ENCODE assay signal across 22 mouse cellular contexts in the genomic region with DNA sequence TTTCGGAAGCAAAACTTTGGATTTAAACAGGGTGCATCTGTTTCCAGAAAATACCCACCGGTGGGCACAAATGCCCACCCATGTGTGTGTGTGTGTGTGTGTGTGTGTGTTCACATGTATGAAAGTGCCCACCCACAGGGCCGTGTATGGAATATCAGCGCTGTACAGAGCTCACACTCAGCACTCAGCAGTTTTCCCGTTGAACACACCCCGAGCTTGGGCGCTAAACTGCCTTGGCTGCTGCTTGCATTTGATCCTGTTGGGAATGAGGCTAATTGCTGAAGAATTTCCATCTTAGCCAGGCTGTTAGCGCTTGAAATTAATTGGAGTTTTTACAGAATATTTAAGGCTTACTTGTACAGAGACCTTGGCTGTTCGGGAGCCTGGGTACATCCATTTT.
DNase-seq lines count a peak whose midpoint lies in the region; ATAC-seq lines count a peak whose summit lies in the region.
"Had no signal": no experiment of that assay in that cellular context is flagged by ENCODE, and none has a peak within 500 bp of the region (broad histone marks: within the 10 kb centered on the region; RNA-seq: fewer than 3 reads in every experiment).

No protein-coding gene starts in this region.

- H3K27me3 ChIP-seq in forebrain, embryonic 11.5 days (ENCODE audit: control insufficient read depth, insufficient read depth, low read length) = no peaks in the 10 kb centered on the region
- no peaks in the 10 kb centered on the region for H3K27me3 ChIP-seq in forebrain, embryonic 10.5 days (ENCODE audit: poor library complexity, severe bottlenecking)
- H3K27me3 ChIP-seq in midbrain, embryonic 11.5 days (ENCODE audit: control insufficient read depth, insufficient read depth, low read length) = no peaks in the 10 kb centered on the region
- H3K27me3 ChIP-seq in midbrain, embryonic 10.5 days (ENCODE audit: low read depth, poor library complexity, severe bottlenecking) = no peaks in the 10 kb centered on the region
- H3K27me3 ChIP-seq in forebrain, embryonic 16.5 days (replicated peaks; ENCODE audit: control insufficient read depth, insufficient read depth, low read length) = no peaks in the 10 kb centered on the region
- no peaks in the 10 kb centered on the region for H3K27me3 ChIP-seq in midbrain, embryonic 16.5 days (ENCODE audit: control insufficient read depth, insufficient read depth, low read depth, low read length)
- H3K27me3 ChIP-seq: embryonic facial prominence, embryonic 13.5 days; megakaryocyte, embryonic 14.5 days had no signal

- H3K4me2 ChIP-seq in forebrain, embryonic 11.5 days (ENCODE audit: low read depth, low read length, severe bottlenecking) = no peak overlapping the region
- no peak overlapping the region for H3K4me2 ChIP-seq in midbrain, embryonic 11.5 days
- peak overlapping the region; percentile 26 for H3K4me2 ChIP-seq in forebrain, embryonic 16.5 days (ENCODE audit: low read length)
- no peak overlapping the region for H3K4me2 ChIP-seq in midbrain, embryonic 16.5 days (ENCODE audit: low read length)
- H3K4me2 ChIP-seq: embryonic facial prominence, embryonic 13.5 days; heart, embryonic 11.5 days had no signal

- H3K36me3 ChIP-seq in forebrain, embryonic 11.5 days (ENCODE audit: control insufficient read depth, insufficient read depth, low read length) = no peaks in the 10 kb centered on the region
- no peaks in the 10 kb centered on the region for H3K36me3 ChIP-seq in forebrain, embryonic 10.5 days (replicated peaks)
- H3K36me3 ChIP-seq in midbrain, embryonic 11.5 days (ENCODE audit: control insufficient read depth, insufficient read depth, low read length) = no peaks in the 10 kb centered on the region
- no peaks in the 10 kb centered on the region for H3K36me3 ChIP-seq in midbrain, embryonic 10.5 days
- H3K36me3 ChIP-seq in forebrain, embryonic 16.5 days (ENCODE audit: control insufficient read depth, insufficient read depth) = no peaks in the 10 kb centered on the region
- no peaks in the 10 kb centered on the region for H3K36me3 ChIP-seq in midbrain, embryonic 16.5 days (ENCODE audit: control insufficient read depth, insufficient read depth, low read length)
- H3K36me3 ChIP-seq: embryonic facial prominence, embryonic 13.5 days had no signal

- DNase-seq in forebrain, embryonic 11.5 days (ENCODE audit: low spot score) = peak; percentile 58
- no peak for DNase-seq in forebrain, embryonic 10.5 days (ENCODE audit: extremely low spot score, low spot score)
- DNase-seq in midbrain, embryonic 11.5 days (ENCODE audit: low spot score, missing footprints) = peak; percentile 81
- DNase-seq in midbrain, embryonic 10.5 days (ENCODE audit: low spot score) = no peak
- no peak for DNase-seq in adipocyte (ENCODE audit: low spot score)
- DNase-seq in adrenal gland, postnatal 14 days = no peak
- DNase-seq: cerebellum, adult 8-10 months; heart, postnatal 10 days; kidney, adult 2 months; kidney, postnatal 10 days; layer of hippocampus, postnatal 36 days; right cerebral cortex, postnatal 4 days; thymus, postnatal 14 days had no signal

- peak; percentile 26; the same call in 1 of the 2 replicates for ATAC-seq in forebrain, embryonic 11.5 days (replicated peaks; ENCODE audit: low FRiP score)
- ATAC-seq in midbrain, embryonic 11.5 days (ENCODE audit: low FRiP score) = no peak
- peak; percentile 83 for ATAC-seq in forebrain, embryonic 16.5 days
- peak; percentile 61 for ATAC-seq in midbrain, embryonic 16.5 days
- ATAC-seq: inflammation-experienced regulatory T-cells, adult 6 months had no signal

- H3K4me3 ChIP-seq in forebrain, embryonic 11.5 days (ENCODE audit: low read depth, low read length) = no peak overlapping the region
- no peak overlapping the region for H3K4me3 ChIP-seq in forebrain, embryonic 10.5 days
- no peak overlapping the region for H3K4me3 ChIP-seq in midbrain, embryonic 11.5 days (ENCODE audit: low read depth, low read length)
- H3K4me3 ChIP-seq in midbrain, embryonic 10.5 days = no peak overlapping the region
- H3K4me3 ChIP-seq in forebrain, embryonic 16.5 days (replicated peaks; ENCODE audit: low read length) = no peak overlapping the region
- H3K4me3 ChIP-seq in midbrain, embryonic 16.5 days (ENCODE audit: low read depth, low read length) = no peak overlapping the region
- H3K4me3 ChIP-seq: embryonic facial prominence, embryonic 13.5 days; megakaryocyte, embryonic 14.5 days; myocyte had no signal

- H3K27ac ChIP-seq in forebrain, embryonic 11.5 days (ENCODE audit: low read depth, low read length) = no peak overlapping the region
- H3K27ac ChIP-seq in forebrain, embryonic 10.5 days = no peak overlapping the region
- no peak overlapping the region for H3K27ac ChIP-seq in midbrain, embryonic 11.5 days (ENCODE audit: low read depth, low read length)
- H3K27ac ChIP-seq in midbrain, embryonic 10.5 days (replicated peaks) = no peak overlapping the region
- no peak overlapping the region; the same call in 1 of the 2 replicates for H3K27ac ChIP-seq in forebrain, embryonic 16.5 days (ENCODE audit: low read length)
- H3K27ac ChIP-seq in midbrain, embryonic 16.5 days (ENCODE audit: low read length) = no peak overlapping the region
- H3K27ac ChIP-seq: embryonic facial prominence, embryonic 13.5 days; stomach, postnatal 0 days had no signal

- WGBS in forebrain, embryonic 11.5 days = 76% methylated on average over 9 of the region's 9 CpGs
- 80% methylated on average over 9 of the region's 9 CpGs for WGBS in forebrain, embryonic 10.5 days
- 90% methylated on average over 9 of the region's 9 CpGs for WGBS in midbrain, embryonic 11.5 days
- 90% methylated on average over 9 of the region's 9 CpGs for WGBS in midbrain, embryonic 10.5 days
- WGBS in forebrain, embryonic 16.5 days = 40% methylated on average over 9 of the region's 9 CpGs
- 75% methylated on average over 9 of the region's 9 CpGs for WGBS in midbrain, embryonic 16.5 days

- H3K9me3 ChIP-seq in forebrain, embryonic 11.5 days (ENCODE audit: control insufficient read depth, low read length) = no peaks in the 10 kb centered on the region
- H3K9me3 ChIP-seq in forebrain, embryonic 10.5 days = no peaks in the 10 kb centered on the region
- no peaks in the 10 kb centered on the region for H3K9me3 ChIP-seq in midbrain, embryonic 11.5 days (ENCODE audit: control insufficient read depth, low read length)
- no peaks in the 10 kb centered on the region for H3K9me3 ChIP-seq in midbrain, embryonic 10.5 days (replicated peaks)
- no peaks in the 10 kb centered on the region for H3K9me3 ChIP-seq in forebrain, embryonic 16.5 days (ENCODE audit: control insufficient read depth, low read length)
- no peaks in the 10 kb centered on the region for H3K9me3 ChIP-seq in midbrain, embryonic 16.5 days (replicated peaks; ENCODE audit: control insufficient read depth, low read length, poor library complexity, severe bottlenecking)
- H3K9me3 ChIP-seq: embryonic facial prominence, embryonic 13.5 days had no signal

- no peak overlapping the region for H3K9ac ChIP-seq in forebrain, embryonic 11.5 days (ENCODE audit: low read length)
- H3K9ac ChIP-seq in midbrain, embryonic 11.5 days (ENCODE audit: low read length) = no peak overlapping the region
- no peak overlapping the region for H3K9ac ChIP-seq in forebrain, embryonic 16.5 days (replicated peaks; ENCODE audit: low read depth, low read length)
- no peak overlapping the region for H3K9ac ChIP-seq in midbrain, embryonic 16.5 days (ENCODE audit: low read depth, low read length)
- H3K9ac ChIP-seq: embryonic facial prominence, embryonic 13.5 days; liver, postnatal 0 days had no signal

- no peaks in the 10 kb centered on the region; the same call in 1 of the 2 replicates for H3K4me1 ChIP-seq in forebrain, embryonic 11.5 days (replicated peaks; ENCODE audit: control insufficient read depth, insufficient read depth, low read length)
- peaks cover 39% of the 10 kb centered on the region for H3K4me1 ChIP-seq in forebrain, embryonic 10.5 days
- peaks cover 10% of the 10 kb centered on the region for H3K4me1 ChIP-seq in midbrain, embryonic 11.5 days (ENCODE audit: control insufficient read depth, insufficient read depth, low read length)
- peaks cover 41% of the 10 kb centered on the region for H3K4me1 ChIP-seq in midbrain, embryonic 10.5 days
- peaks cover 14% of the 10 kb centered on the region for H3K4me1 ChIP-seq in forebrain, embryonic 16.5 days (replicated peaks; ENCODE audit: control insufficient read depth, insufficient read depth, low read length)
- no peaks in the 10 kb centered on the region for H3K4me1 ChIP-seq in midbrain, embryonic 16.5 days (ENCODE audit: control insufficient read depth, insufficient read depth, low read length)

Comparison
In these comparisons a context has a peak if more than half of its experiments do, and no peak if none do; other contexts are left out.
1. DNase-seq: peak in forebrain, embryonic 11.5 days (single experiment) and midbrain, embryonic 11.5 days (single experiment); none in forebrain, embryonic 10.5 days (single experiment), midbrain, embryonic 10.5 days (single experiment), adipocyte (single experiment) and adrenal gland, postnatal 14 days (single experiment).